Mouse (Mus musculus): ENCODE measurements at regions not wholly inside any gene's neighbourhood (a gene's known extent, or its start where the extent isn't known, plus 50 kb on each side); places are given as distances from the start of the nearest gene placed in this dataset.

GRCm38 (mm10) chr6:31086798-31087360, 128.0 kb upstream of the Klf14 start:
- no peak for TF ChIP-seq GATA1 (IDR thresholded peaks at IDR 0.05; ENCODE audit: low read length)

GRCm38 (mm10) chr6:31087511-31087910, 128.6 kb upstream of the Klf14 start:
- TF ChIP-seq GATA1 (IDR thresholded peaks at IDR 0.05; ENCODE audit: low read length), result no peak

GRCm38 (mm10) chr6:31088147-31088972, 129.5 kb upstream of the Klf14 start:
- no peak for TF ChIP-seq GATA1 (IDR thresholded peaks at IDR 0.05; ENCODE audit: low read length)

GRCm38 (mm10) chr6:31088973-31089368, 130.1 kb upstream of the Klf14 start:
- TF ChIP-seq GATA1 (IDR thresholded peaks at IDR 0.05; ENCODE audit: low read length), result no peak

- TF ChIP-seq GATA1 (IDR thresholded peaks at IDR 0.05; ENCODE audit: low read length), result no peak
Observed at GRCm38 (mm10) chr6:31090288-31090687, 131.4 kb upstream of the Klf14 start.

GRCm38 (mm10) chr6:31090791-31091190, 131.9 kb upstream of the Klf14 start:
- no peak for TF ChIP-seq GATA1 (IDR thresholded peaks at IDR 0.05; ENCODE audit: low read length)

GRCm38 (mm10) chr6:31092324-31092723, 133.4 kb upstream of the Klf14 start:
- TF ChIP-seq GATA1 (IDR thresholded peaks at IDR 0.05; ENCODE audit: low read length), result no peak

GRCm38 (mm10) chr6:31092760-31093159, 133.9 kb upstream of the Klf14 start:
- TF ChIP-seq GATA1 (IDR thresholded peaks at IDR 0.05; ENCODE audit: low read length), result no peak

GRCm38 (mm10) chr6:31095943-31096714, 137.3 kb upstream of the Klf14 start:
- TF ChIP-seq GATA1 (IDR thresholded peaks at IDR 0.05; ENCODE audit: low read length), result no peak

- TF ChIP-seq GATA1 (IDR thresholded peaks at IDR 0.05; ENCODE audit: low read length), result no peak
Observed at GRCm38 (mm10) chr6:31096787-31097186, 137.9 kb upstream of the Klf14 start.

- no peak for TF ChIP-seq GATA1 (IDR thresholded peaks at IDR 0.05; ENCODE audit: low read length)
Observed at GRCm38 (mm10) chr6:31097254-31097653, 138.4 kb upstream of the Klf14 start.

- no peak for TF ChIP-seq GATA1 (IDR thresholded peaks at IDR 0.05; ENCODE audit: low read length)
Observed at GRCm38 (mm10) chr6:31098106-31098505, 139.2 kb upstream of the Klf14 start.

GRCm38 (mm10) chr6:31100084-31100579, 141.3 kb upstream of the Klf14 start:
- no peak for TF ChIP-seq GATA1 (IDR thresholded peaks at IDR 0.05; ENCODE audit: low read length)

- TF ChIP-seq GATA1 (IDR thresholded peaks at IDR 0.05; ENCODE audit: low read length), result no peak
Observed at GRCm38 (mm10) chr6:31100749-31101148, 141.9 kb upstream of the Klf14 start.

GRCm38 (mm10) chr6:31106144-31106836, 147.4 kb upstream of the Klf14 start:
- TF ChIP-seq GATA1 (IDR thresholded peaks at IDR 0.05; ENCODE audit: low read length), result no peak
